9 mouse cellular contexts compared by ENCODE assay signal in the genomic region with DNA sequence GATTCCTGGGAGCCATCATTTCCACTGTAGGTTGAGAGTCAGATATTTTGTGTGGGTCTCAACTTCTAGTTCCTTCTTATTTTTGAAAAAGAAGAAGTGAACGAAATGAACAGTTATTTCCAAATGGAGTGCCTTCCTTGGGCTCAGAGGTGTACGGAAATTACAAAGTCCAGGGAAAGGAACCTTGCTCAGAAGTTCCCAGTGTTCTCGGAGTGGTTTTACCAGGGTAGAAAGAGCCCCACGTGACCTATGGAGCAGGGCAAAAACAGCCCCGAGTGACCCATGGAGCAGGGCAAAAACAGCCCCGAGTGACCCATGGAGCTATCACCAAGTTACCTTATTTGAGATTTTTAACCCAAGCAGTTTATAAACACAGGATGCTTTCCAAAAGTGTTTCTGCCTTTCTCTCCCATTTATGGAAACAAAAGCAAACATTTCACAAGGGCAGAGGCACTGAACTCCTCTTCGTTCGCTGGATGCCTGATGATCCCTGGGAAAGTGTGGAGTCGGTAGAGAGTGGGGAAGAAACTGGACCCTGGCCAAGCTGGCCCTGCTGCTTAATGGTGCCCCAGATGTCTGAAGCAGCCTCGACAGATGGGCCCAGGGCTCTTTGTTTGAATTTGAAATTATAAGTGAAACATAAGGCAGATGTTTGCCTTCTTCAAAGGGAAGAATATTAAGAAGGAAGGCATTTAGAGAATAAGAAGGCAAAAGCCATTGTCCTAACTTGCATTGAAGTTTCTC.
DNase-seq lines count a peak whose midpoint lies in the region; ATAC-seq and TF ChIP-seq lines count a peak whose summit lies in the region.
"Had no signal": no experiment of that assay in that cellular context is flagged by ENCODE, and none has a peak within 500 bp of the region (broad histone marks: within the 10 kb centered on the region; RNA-seq: fewer than 3 reads in every experiment).

No protein-coding gene starts in this region.

- H3K4me1 ChIP-seq in hindbrain, embryonic 10.5 days (replicated peaks), result no peaks in the 10 kb centered on the region
- no peaks in the 10 kb centered on the region for H3K4me1 ChIP-seq in hindbrain, embryonic 16.5 days (ENCODE audit: control insufficient read depth, insufficient read depth, low read depth, low read length)
- peaks cover 8% of the 10 kb centered on the region; the same call in 1 of the 2 replicates for H3K4me1 ChIP-seq in lung, postnatal 0 days (ENCODE audit: insufficient read depth, low read depth, low read length)

- H3K4me2 ChIP-seq in hindbrain, embryonic 16.5 days (ENCODE audit: low read length), result no peak overlapping the region
- no peak overlapping the region for H3K4me2 ChIP-seq in lung, postnatal 0 days (replicated peaks; ENCODE audit: low read depth, low read length)

- H3K27me3 ChIP-seq in hindbrain, embryonic 10.5 days (ENCODE audit: insufficient read depth, poor library complexity, severe bottlenecking), result no peaks in the 10 kb centered on the region
- no peaks in the 10 kb centered on the region for H3K27me3 ChIP-seq in hindbrain, embryonic 16.5 days (replicated peaks; ENCODE audit: control insufficient read depth, insufficient read depth, low read length)
- H3K27me3 ChIP-seq in lung, postnatal 0 days (replicated peaks; ENCODE audit: insufficient read depth, low read length), result no peaks in the 10 kb centered on the region
- H3K27me3 ChIP-seq: Patski had no signal

- no peak overlapping the region for H3K9ac ChIP-seq in hindbrain, embryonic 16.5 days (ENCODE audit: low read depth, low read length)
- H3K9ac ChIP-seq in lung, postnatal 0 days (replicated peaks; ENCODE audit: low read depth), result no peak overlapping the region

- 82% methylated on average over 10 of the region's 10 CpGs for WGBS in hindbrain, embryonic 10.5 days
- 59% methylated on average over 10 of the region's 10 CpGs for WGBS in hindbrain, embryonic 16.5 days
- 40% methylated on average over 10 of the region's 10 CpGs for WGBS in lung, postnatal 0 days

- H3K36me3 ChIP-seq in hindbrain, embryonic 10.5 days, result no peaks in the 10 kb centered on the region
- H3K36me3 ChIP-seq in hindbrain, embryonic 16.5 days (ENCODE audit: control insufficient read depth, insufficient read depth, low read length), result no peaks in the 10 kb centered on the region
- no peaks in the 10 kb centered on the region for H3K36me3 ChIP-seq in lung, postnatal 0 days (ENCODE audit: insufficient read depth, low read length)

- TF ChIP-seq CTCF in lung, postnatal 0 days (IDR thresholded peaks at IDR 0.05), result no peak

- TF ChIP-seq EP300 in lung, postnatal 0 days (IDR thresholded peaks at IDR 0.05), result no peak

- H3K27ac ChIP-seq in hindbrain, embryonic 10.5 days, result peak overlapping the region; percentile 40
- H3K27ac ChIP-seq in hindbrain, embryonic 16.5 days (ENCODE audit: low read depth, low read length), result no peak overlapping the region
- H3K27ac ChIP-seq in lung, postnatal 0 days (ENCODE audit: low read length), result peak overlapping the region; percentile 57

- no peaks in the 10 kb centered on the region for H3K9me3 ChIP-seq in hindbrain, embryonic 10.5 days
- no peaks in the 10 kb centered on the region for H3K9me3 ChIP-seq in hindbrain, embryonic 16.5 days (ENCODE audit: control insufficient read depth, low read length)
- H3K9me3 ChIP-seq in lung, postnatal 0 days (ENCODE audit: low read length), result no peaks in the 10 kb centered on the region

- no peak for ATAC-seq in hindbrain, embryonic 16.5 days
- no peak for ATAC-seq in lung, postnatal 0 days
- peak; percentile 78 for ATAC-seq in granulocyte monocyte progenitor cell, adult 5-6 weeks (replicated peaks; ENCODE audit: poor library complexity, severe bottlenecking)
- peak; percentile 71 for ATAC-seq in megakaryocyte progenitor cell, adult 5-6 weeks (replicated peaks; ENCODE audit: poor library complexity)
- ATAC-seq: Patski had no signal

- no peak overlapping the region for H3K4me3 ChIP-seq in hindbrain, embryonic 10.5 days
- no peak overlapping the region for H3K4me3 ChIP-seq in hindbrain, embryonic 16.5 days (ENCODE audit: low read length)
- no peak overlapping the region for H3K4me3 ChIP-seq in lung, postnatal 0 days (ENCODE audit: low read depth, low read length)

- no peak for DNase-seq in hindbrain, embryonic 10.5 days (ENCODE audit: low spot score)
- DNase-seq in lung, postnatal 0 days (ENCODE audit: low spot score), result no peak
- DNase-seq in lung, postnatal 25 days (ENCODE audit: low spot score), result no peak
- no peak for DNase-seq in gastrocnemius, adult 18-20 months (ENCODE audit: low spot score)
- DNase-seq in right cerebral cortex, postnatal 25 days, result no peak

Comparison
In these comparisons a context has a peak if more than half of its experiments do, and no peak if none do; other contexts are left out.
1. ATAC-seq: peak in granulocyte monocyte progenitor cell, adult 5-6 weeks (single experiment) and megakaryocyte progenitor cell, adult 5-6 weeks (single experiment); none in hindbrain, embryonic 16.5 days (single experiment) and lung, postnatal 0 days (single experiment).